Mouse (Mus musculus) midbrain, postnatal 0 days (tissue): Measurements from ENCODE around the gene Pgd. TPM values are rescaled to one million over a fixed set of nuclear protein-coding genes. Genes with fewer than 3 reads are reported as not detected.

Experiments used
- ATAC-seq: fragments of 200-750 bp; cut with Nextera tagmentation; 2 replicates; pipeline ENCODE4 v1.8.0; 2017; ENCODE audit warnings: moderate number of reproducible peaks, mild to moderate bottlenecking, moderate TSS enrichment, moderate library complexity; ENCODE audit not compliant: low FRiP score
- DNase-seq: peaks from one replicate; pipeline ENCODE4 v3.0.0-alpha.2; 2015; ENCODE audit warnings: low spot score
- H3K27ac ChIP-seq: fragments of 300-500 bp; sonication (generic); 2 replicates; pipeline ENCODE4 v1.5.1; 2014; ENCODE audit warnings: low read depth, mild to moderate bottlenecking, low read length, mixed read lengths
- H3K27me3 ChIP-seq: fragments of 300-500 bp; sonication (generic); 2 replicates; pipeline ENCODE4 v1.6.1; 2014; ENCODE audit warnings: low read length, control low read depth, mixed read lengths; ENCODE audit not compliant: insufficient read depth
- H3K36me3 ChIP-seq: fragments of 300-500 bp; sonication (generic); 2 replicates; pipeline ENCODE4 v1.6.1; 2014; ENCODE audit warnings: low read length, control low read depth, mixed read lengths; ENCODE audit not compliant: insufficient read depth
- H3K4me1 ChIP-seq: fragments of 300-500 bp; sonication (generic); 2 replicates; pipeline ENCODE4 v1.6.1; 2014; ENCODE audit warnings: mild to moderate bottlenecking, control low read depth, antibody characterized with exemption, low read length, mixed read lengths; ENCODE audit not compliant: insufficient read depth
- H3K4me2 ChIP-seq: fragments of 300-500 bp; sonication (generic); 2 replicates; pipeline ENCODE4 v1.6.1; 2014; ENCODE audit warnings: low read depth, mild to moderate bottlenecking, low read length, mixed read lengths; ENCODE audit not compliant: poor library complexity, severe bottlenecking
- H3K4me3 ChIP-seq: fragments of 300-500 bp; sonication (generic); 2 replicates; pipeline ENCODE4 v1.5.1; 2014; ENCODE audit warnings: low read depth, mild to moderate bottlenecking, low read length, moderate library complexity
- H3K9ac ChIP-seq: fragments of 300-500 bp; sonication (generic); replicated peaks from 2 replicates; pipeline ENCODE4 v1.6.1; 2014; ENCODE audit warnings: mild to moderate bottlenecking, low read length, moderate library complexity, mixed read lengths; ENCODE audit not compliant: poor library complexity, severe bottlenecking
- H3K9me3 ChIP-seq: fragments of 300-500 bp; sonication (generic); 2 replicates; pipeline ENCODE4 v1.6.1; 2016; ENCODE audit warnings: low read length, control low read depth
- CTCF ChIP-seq: IDR thresholded peaks from 2 replicates; pipeline ENCODE4 v1.5.1; 2016; ENCODE audit warnings: antibody characterized with exemption, mild to moderate bottlenecking
- WGBS: fragments of 180-500 bp; shearing (Covaris S2); extraction: QIAGEN DNeasy Blood & Tissue Kit; methylation state at CpG from one replicate; pipeline ENCODE4 v1.1.7; 2014; 5-methylcytosine and 5-hydroxymethylcytosine counted together
- polyA plus RNA-seq: library from polyadenylated mRNA; unstranded; fragments of >200 nt; fragmentation: Nextera tagmentation; extraction: Ambion mirVana; gene quantifications from 2 replicates; pipeline ENCODE4 v1.2.1, GENCODE M21; 2015
- total RNA-seq: library from RNA; depleted of rRNA; stranded (reverse); fragments of >200 nt; gene quantifications from 2 replicates; pipeline ENCODE4 v1.2.3, GENCODE M21; 2014

The Pgd gene
- total and polyA plus RNA-seq, 2 experiments from 2014 or later = 33.0 to 92.5 TPM

DNA sequence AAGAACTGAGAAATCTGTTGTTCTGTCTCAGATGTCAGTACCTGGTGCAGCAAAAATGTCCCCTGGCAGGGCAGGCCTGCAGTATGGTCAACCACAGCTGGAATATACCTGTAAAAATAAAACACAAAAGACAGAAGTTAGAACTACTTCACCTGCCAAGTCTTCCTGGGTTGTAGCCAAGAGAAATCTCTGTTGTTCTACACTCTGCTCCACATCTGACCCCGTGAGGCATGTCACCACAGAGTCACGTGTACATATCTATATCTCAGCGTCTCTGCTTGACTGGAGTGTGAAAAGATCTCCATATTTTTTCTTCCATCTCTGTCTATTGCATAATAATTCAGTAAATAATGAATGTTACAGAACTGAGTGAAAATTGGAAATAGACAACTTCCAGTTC lies 35.9 kb upstream of the Pgd start:
- peaks cover 66% of the 10 kb centered on the region for H3K36me3 ChIP-seq
- H3K9me3 ChIP-seq = no peaks in the 10 kb centered on the region
- no peak for TF ChIP-seq CTCF
- no peak overlapping the region for H3K9ac ChIP-seq
- no peak for DNase-seq
- no peaks in the 10 kb centered on the region for H3K4me1 ChIP-seq
- H3K4me2 ChIP-seq = no peak overlapping the region
- no peaks in the 10 kb centered on the region for H3K27me3 ChIP-seq
- no peak overlapping the region for H3K4me3 ChIP-seq
- ATAC-seq = no peak
- 87% methylated on average over 3 of the region's 3 CpGs for WGBS
- no peak overlapping the region for H3K27ac ChIP-seq

DNA sequence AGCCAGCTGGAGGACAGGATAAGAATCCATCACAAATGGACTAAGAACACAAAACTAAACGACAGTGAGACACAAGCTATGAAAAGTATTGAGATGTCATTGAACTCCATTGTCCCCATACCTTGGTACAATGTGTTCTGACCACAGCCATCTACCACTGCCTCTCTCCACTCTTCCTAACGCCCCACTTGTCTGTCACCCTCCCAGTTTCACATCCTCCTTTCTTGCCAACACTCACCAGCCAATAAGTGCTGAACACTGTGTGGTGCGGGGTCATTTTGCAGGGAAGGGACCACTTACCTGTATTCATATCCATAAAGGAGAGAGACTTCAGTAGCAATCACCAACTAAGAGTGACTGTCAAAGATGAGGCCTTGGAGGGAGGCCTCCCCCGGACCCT lies 34.5 kb upstream of the Pgd start:
- H3K36me3 ChIP-seq = peaks cover 72% of the 10 kb centered on the region
- no peak overlapping the region for H3K4me3 ChIP-seq
- DNase-seq (no peak), ATAC-seq (no peak)
- WGBS = 94% methylated on average over 4 of the region's 4 CpGs
- H3K9me3 ChIP-seq = no peaks in the 10 kb centered on the region
- no peaks in the 10 kb centered on the region for H3K4me1 ChIP-seq
- H3K4me2 ChIP-seq = no peak overlapping the region
- no peak for TF ChIP-seq CTCF
- H3K9ac ChIP-seq = no peak overlapping the region
- no peaks in the 10 kb centered on the region for H3K27me3 ChIP-seq
- H3K27ac ChIP-seq = no peak overlapping the region

DNA sequence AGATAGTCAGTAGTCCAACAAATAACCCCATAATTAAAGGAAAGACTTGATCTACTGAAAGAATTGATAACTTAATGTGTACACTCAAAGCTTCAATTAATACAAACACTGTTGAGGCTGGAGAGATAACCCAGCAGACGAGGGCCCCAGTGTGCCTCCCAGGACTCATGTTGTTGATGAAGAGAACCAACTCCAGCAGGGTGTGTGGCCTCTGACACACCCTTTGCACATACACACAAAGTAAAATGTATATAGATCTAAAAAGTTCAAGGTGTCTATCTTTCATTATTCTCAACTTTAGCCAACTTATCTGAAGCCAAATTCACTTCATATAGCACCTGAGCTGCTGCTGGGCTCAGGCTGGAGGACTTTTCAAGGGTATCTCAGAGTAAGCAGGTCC lies 30.6 kb upstream of the Pgd start:
- DNase-seq (no peak), ATAC-seq (no peak)
- H3K36me3 ChIP-seq = peaks cover 69% of the 10 kb centered on the region
- 77% methylated on average over 1 of the region's 1 CpGs for WGBS
- no peak overlapping the region for H3K27ac ChIP-seq
- no peaks in the 10 kb centered on the region for H3K27me3 ChIP-seq
- no peaks in the 10 kb centered on the region for H3K4me1 ChIP-seq
- no peaks in the 10 kb centered on the region for H3K9me3 ChIP-seq
- TF ChIP-seq CTCF = no peak
- no peak overlapping the region for H3K4me2 ChIP-seq
- no peak overlapping the region for H3K4me3 ChIP-seq
- H3K9ac ChIP-seq = no peak overlapping the region

DNA sequence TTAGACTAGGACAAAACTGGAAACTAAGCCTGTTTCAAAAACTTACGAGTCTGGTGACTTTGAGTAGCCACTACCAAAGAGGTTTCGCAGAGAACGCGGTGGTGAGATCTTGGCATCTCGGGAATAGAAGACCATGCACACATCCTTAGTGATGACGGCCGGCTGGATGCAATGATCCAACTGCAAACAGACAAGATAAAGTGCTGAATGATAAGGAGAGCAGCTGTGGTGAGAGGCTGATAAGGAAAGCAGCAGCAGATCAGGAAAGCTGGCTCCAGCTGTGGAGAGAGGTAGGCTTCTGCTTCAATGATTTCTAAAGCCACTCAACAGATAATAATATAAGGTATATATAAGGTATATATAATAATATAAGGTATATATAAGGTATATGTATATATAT lies 24.5 kb upstream of the Pgd start:
- no peaks in the 10 kb centered on the region for H3K27me3 ChIP-seq
- H3K4me3 ChIP-seq = no peak overlapping the region
- ATAC-seq (no peak), DNase-seq (no peak)
- 97% methylated on average over 7 of the region's 7 CpGs for WGBS
- peaks cover 65% of the 10 kb centered on the region for H3K36me3 ChIP-seq
- no peaks in the 10 kb centered on the region for H3K4me1 ChIP-seq
- no peak for TF ChIP-seq CTCF
- no peak overlapping the region for H3K27ac ChIP-seq
- no peak overlapping the region for H3K4me2 ChIP-seq
- H3K9ac ChIP-seq = no peak overlapping the region
- H3K9me3 ChIP-seq = no peaks in the 10 kb centered on the region

DNA sequence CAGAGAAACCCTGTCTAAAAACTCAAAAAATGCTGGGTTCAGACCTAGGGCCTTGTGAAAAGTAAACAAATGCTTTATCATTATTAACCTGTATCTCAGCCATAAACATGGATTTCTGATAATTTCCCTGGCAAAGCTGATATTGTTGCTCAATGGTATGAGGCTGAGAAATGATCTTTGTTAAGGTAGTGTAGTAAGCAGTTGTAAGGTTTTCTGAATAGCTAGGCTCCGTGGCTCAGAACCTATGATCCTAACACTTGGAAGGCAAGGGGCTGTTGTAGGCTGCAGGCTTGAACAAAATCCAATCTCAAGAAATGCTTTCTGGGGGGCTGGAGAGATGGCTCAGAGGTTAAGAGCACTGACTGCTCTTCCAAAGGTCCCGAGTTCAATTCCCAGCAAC lies 22.0 kb upstream of the Pgd start:
- 90% methylated on average over 2 of the region's 2 CpGs for WGBS

DNA sequence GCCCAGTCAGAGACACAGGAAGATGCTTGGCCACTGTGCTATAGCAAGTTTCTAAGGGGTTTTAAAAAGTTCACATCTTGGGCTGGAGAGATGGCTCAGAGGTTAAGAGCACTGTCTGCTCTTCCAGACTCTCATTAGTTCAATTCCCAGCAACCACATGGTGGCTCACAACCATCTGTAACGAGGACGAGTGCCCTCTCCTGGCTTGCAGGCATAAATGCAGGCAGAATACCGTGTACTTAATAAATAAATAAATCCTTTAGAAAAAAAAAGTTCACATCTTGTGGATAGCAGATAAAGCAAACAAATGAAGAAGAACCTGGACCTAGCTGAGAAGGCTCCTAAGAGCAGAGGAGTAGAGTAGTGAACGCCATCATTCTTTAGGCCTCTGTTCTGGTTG lies 16.2 kb upstream of the Pgd start:
- no peak overlapping the region for H3K4me2 ChIP-seq
- H3K27me3 ChIP-seq = no peaks in the 10 kb centered on the region
- no peak overlapping the region for H3K4me3 ChIP-seq
- WGBS = 51% methylated on average over 4 of the region's 4 CpGs
- H3K9ac ChIP-seq = no peak overlapping the region
- no peak for ATAC-seq
- peak; percentile 66 for TF ChIP-seq CTCF
- no peak overlapping the region for H3K27ac ChIP-seq
- H3K9me3 ChIP-seq = no peaks in the 10 kb centered on the region
- DNase-seq = no peak
- no peaks in the 10 kb centered on the region for H3K4me1 ChIP-seq
- peaks cover 90% of the 10 kb centered on the region for H3K36me3 ChIP-seq

More for the DNA sequence above, 22.0 kb upstream of the Pgd start:
- Histone ChIP-seq H3K4me3 (no peak overlapping the region), H3K4me1 (no peaks in the 10 kb centered on the region), H3K27me3 (no peaks in the 10 kb centered on the region), H3K9ac (no peak overlapping the region), H3K9me3 (no peaks in the 10 kb centered on the region), H3K4me2 (no peak overlapping the region), H3K27ac (no peak overlapping the region), H3K36me3 (peaks cover 73% of the 10 kb centered on the region)
- DNase-seq (no peak), ATAC-seq (no peak)
- no peak for TF ChIP-seq CTCF
